ENCODE assay signal across 8 mouse cellular contexts in genomic region chr7:143053008-143053899, GRCm38 (mm10). TPM values are rescaled to one million over a fixed set of nuclear protein-coding genes. Genes with fewer than 3 reads are reported as not detected.
DNase-seq lines count a peak whose midpoint lies in the region; ATAC-seq and TF ChIP-seq lines count a peak whose summit lies in the region.

No protein-coding gene starts in this region.

- WGBS in embryonic facial prominence, embryonic 15.5 days, result under 1% methylated on average over 46 of the region's 46 CpGs
- WGBS in heart, embryonic 13.5 days, result under 1% methylated on average over 46 of the region's 46 CpGs
- under 1% methylated on average over 46 of the region's 46 CpGs for WGBS in kidney, postnatal 0 days
- under 1% methylated on average over 46 of the region's 46 CpGs for WGBS in liver, embryonic 16.5 days (ENCODE audit: insufficient replicate concordance)
- under 1% methylated on average over 46 of the region's 46 CpGs for WGBS in neural tube, embryonic 12.5 days

- peak; percentile 38; the same call in 1 of the 2 replicates for TF ChIP-seq CTCF in kidney, postnatal 0 days (IDR thresholded peaks at IDR 0.05; ENCODE audit: low read depth)

- peak overlapping the region; percentile 93 for H3K27ac ChIP-seq in embryonic facial prominence, embryonic 15.5 days (replicated peaks)
- peak overlapping the region; percentile 98 for H3K27ac ChIP-seq in heart, embryonic 13.5 days (replicated peaks)
- H3K27ac ChIP-seq in kidney, postnatal 0 days, result peak overlapping the region; percentile 95
- H3K27ac ChIP-seq in liver, embryonic 16.5 days (ENCODE audit: low read length), result peak overlapping the region; percentile 83
- H3K27ac ChIP-seq in neural tube, embryonic 12.5 days, result peak overlapping the region; percentile 27; the same call in 1 of the 2 replicates

- peak; percentile 83 for ATAC-seq in embryonic facial prominence, embryonic 15.5 days (ENCODE audit: insufficient number of reproducible peaks, low FRiP score, low TSS enrichment, low read depth)
- ATAC-seq in heart, embryonic 13.5 days (ENCODE audit: extremely low read depth, insufficient number of reproducible peaks, low FRiP score, low TSS enrichment), result peak; percentile 51; the same call in 1 of the 2 replicates
- peak; percentile 64 for ATAC-seq in kidney, postnatal 0 days (replicated peaks; ENCODE audit: low FRiP score, low read depth)
- ATAC-seq in liver, embryonic 16.5 days (ENCODE audit: low read depth), result peak; percentile 51
- peak; percentile 73 for ATAC-seq in neural tube, embryonic 12.5 days (ENCODE audit: low FRiP score, low read depth)

- H3K27me3 ChIP-seq in embryonic facial prominence, embryonic 15.5 days, result no peaks in the 10 kb centered on the region
- no peaks in the 10 kb centered on the region for H3K27me3 ChIP-seq in heart, embryonic 13.5 days (replicated peaks)
- no peaks in the 10 kb centered on the region for H3K27me3 ChIP-seq in kidney, postnatal 0 days (ENCODE audit: insufficient read depth, low read length)
- no peaks in the 10 kb centered on the region for H3K27me3 ChIP-seq in liver, embryonic 16.5 days (ENCODE audit: control insufficient read depth, insufficient read depth, low read depth, low read length)
- no peaks in the 10 kb centered on the region for H3K27me3 ChIP-seq in neural tube, embryonic 12.5 days (replicated peaks)

- peak overlapping the region; percentile 90 for H3K9ac ChIP-seq in embryonic facial prominence, embryonic 15.5 days
- H3K9ac ChIP-seq in heart, embryonic 13.5 days, result peak overlapping the region; percentile 98
- H3K9ac ChIP-seq in kidney, postnatal 0 days (ENCODE audit: low read depth, low read length), result peak overlapping the region; percentile 97
- peak overlapping the region; percentile 82 for H3K9ac ChIP-seq in liver, embryonic 16.5 days (ENCODE audit: low read depth, low read length)
- H3K9ac ChIP-seq in neural tube, embryonic 12.5 days, result peak overlapping the region; percentile 89

- peak overlapping the region; percentile 85 for H3K4me2 ChIP-seq in embryonic facial prominence, embryonic 15.5 days (replicated peaks)
- peak overlapping the region; percentile 98 for H3K4me2 ChIP-seq in heart, embryonic 13.5 days
- H3K4me2 ChIP-seq in kidney, postnatal 0 days (ENCODE audit: low read length), result peak overlapping the region; percentile 79
- peak overlapping the region; percentile 90 for H3K4me2 ChIP-seq in liver, embryonic 16.5 days (ENCODE audit: low read depth, low read length)
- H3K4me2 ChIP-seq in neural tube, embryonic 12.5 days (replicated peaks), result peak overlapping the region; percentile 88

- peak; percentile 59 to 60 for DNase-seq in B cell, adult 2 months
- peak; percentile 84 for DNase-seq in adrenal gland, postnatal 10 days
- peak; percentile 75 for DNase-seq in kidney, postnatal 0 days (ENCODE audit: low spot score)
- peak; percentile 65 to 75 for DNase-seq in thymus, adult 18-20 months

- H3K4me1 ChIP-seq in embryonic facial prominence, embryonic 15.5 days, result peaks cover 55% of the 10 kb centered on the region
- H3K4me1 ChIP-seq in heart, embryonic 13.5 days, result peaks cover 77% of the 10 kb centered on the region
- peaks cover 30% of the 10 kb centered on the region for H3K4me1 ChIP-seq in kidney, postnatal 0 days (replicated peaks; ENCODE audit: insufficient read depth, low read length)
- H3K4me1 ChIP-seq in liver, embryonic 16.5 days (ENCODE audit: control insufficient read depth, low read depth, low read length), result peaks cover 60% of the 10 kb centered on the region
- peaks cover 35% of the 10 kb centered on the region for H3K4me1 ChIP-seq in neural tube, embryonic 12.5 days

- peak overlapping the region; percentile 77 for H3K4me3 ChIP-seq in embryonic facial prominence, embryonic 15.5 days (replicated peaks)
- peak overlapping the region; percentile 87 for H3K4me3 ChIP-seq in heart, embryonic 13.5 days
- H3K4me3 ChIP-seq in kidney, postnatal 0 days (replicated peaks; ENCODE audit: low read depth, low read length), result peak overlapping the region; percentile 98
- peak overlapping the region; percentile 75 for H3K4me3 ChIP-seq in liver, embryonic 16.5 days (ENCODE audit: low read depth, low read length)
- peak overlapping the region; percentile 83 for H3K4me3 ChIP-seq in neural tube, embryonic 12.5 days

- no peaks in the 10 kb centered on the region for H3K36me3 ChIP-seq in embryonic facial prominence, embryonic 15.5 days
- peaks cover 29% of the 10 kb centered on the region for H3K36me3 ChIP-seq in heart, embryonic 13.5 days
- H3K36me3 ChIP-seq in kidney, postnatal 0 days (ENCODE audit: insufficient read depth, low read length), result no peaks in the 10 kb centered on the region
- H3K36me3 ChIP-seq in liver, embryonic 16.5 days (ENCODE audit: control insufficient read depth, insufficient read depth), result no peaks in the 10 kb centered on the region
- peaks cover 5% of the 10 kb centered on the region for H3K36me3 ChIP-seq in neural tube, embryonic 12.5 days

- H3K9me3 ChIP-seq in embryonic facial prominence, embryonic 15.5 days (replicated peaks), result no peaks in the 10 kb centered on the region
- H3K9me3 ChIP-seq in heart, embryonic 13.5 days, result no peaks in the 10 kb centered on the region
- H3K9me3 ChIP-seq in kidney, postnatal 0 days (replicated peaks; ENCODE audit: low read length), result no peaks in the 10 kb centered on the region
- H3K9me3 ChIP-seq in liver, embryonic 16.5 days (replicated peaks; ENCODE audit: control insufficient read depth, low read length), result no peaks in the 10 kb centered on the region
- no peaks in the 10 kb centered on the region for H3K9me3 ChIP-seq in neural tube, embryonic 12.5 days

RNA-seq across cellular contexts. Expression of gene Cd81, which starts 0.7 kb away (rescaled TPM):
- total RNA-seq in adrenal gland, postnatal 10 days (2021), result 100 to 1,000 TPM; 499 to 511 TPM
- polyA plus RNA-seq in embryonic facial prominence, embryonic 15.5 days (2015; fragmentation: Nextera tagmentation; extraction: Ambion mirVana), result 576 and 606 TPM in 2 replicates
- 750 and 845 TPM in 2 replicates for polyA plus RNA-seq in heart, embryonic 13.5 days (2015; fragmentation: Nextera tagmentation; extraction: Ambion mirVana)
- 621 and 647 TPM in 2 replicates for polyA plus RNA-seq in kidney, postnatal 0 days (2015; fragmentation: Nextera tagmentation; extraction: Ambion mirVana)
- polyA plus RNA-seq in liver, embryonic 16.5 days (2015; fragmentation: Nextera tagmentation; extraction: Ambion mirVana), result 139 and 152 TPM in 2 replicates
- polyA plus RNA-seq in neural tube, embryonic 12.5 days (2016; fragmentation: Nextera tagmentation; extraction: Ambion mirVana), result 255 and 258 TPM in 2 replicates

RNA-seq across cellular contexts. Expression of gene Tssc4, which starts 15.8 kb away (rescaled TPM):
- 10 to 100 TPM; 26.9 to 31.2 TPM for total RNA-seq in adrenal gland, postnatal 10 days (2021)
- 104 TPM in 2 replicates for polyA plus RNA-seq in embryonic facial prominence, embryonic 15.5 days (2015; fragmentation: Nextera tagmentation; extraction: Ambion mirVana)
- polyA plus RNA-seq in heart, embryonic 13.5 days (2015; fragmentation: Nextera tagmentation; extraction: Ambion mirVana), result 58.2 and 60.7 TPM in 2 replicates
- 69.1 and 72.3 TPM in 2 replicates for polyA plus RNA-seq in kidney, postnatal 0 days (2015; fragmentation: Nextera tagmentation; extraction: Ambion mirVana)
- 33.7 and 34.1 TPM in 2 replicates for polyA plus RNA-seq in liver, embryonic 16.5 days (2015; fragmentation: Nextera tagmentation; extraction: Ambion mirVana)
- polyA plus RNA-seq in neural tube, embryonic 12.5 days (2016; fragmentation: Nextera tagmentation; extraction: Ambion mirVana), result 91.7 and 96.3 TPM in 2 replicates

RNA-seq across cellular contexts. Expression of gene Trpm5, which starts 41.2 kb away (rescaled TPM):
- 1 to 10 TPM in 1 of 2 experiments, under 1 TPM in 1; 0.99 to 1.0 TPM for total RNA-seq in adrenal gland, postnatal 10 days (2021)
- 12.0 and 12.5 TPM in 2 replicates for polyA plus RNA-seq in embryonic facial prominence, embryonic 15.5 days (2015; fragmentation: Nextera tagmentation; extraction: Ambion mirVana)
- 3.5 and 4.4 TPM in 2 replicates for polyA plus RNA-seq in heart, embryonic 13.5 days (2015; fragmentation: Nextera tagmentation; extraction: Ambion mirVana)
- 3.4 and 3.9 TPM in 2 replicates for polyA plus RNA-seq in kidney, postnatal 0 days (2015; fragmentation: Nextera tagmentation; extraction: Ambion mirVana)
- 0.78 and 0.83 TPM in 2 replicates for polyA plus RNA-seq in liver, embryonic 16.5 days (2015; fragmentation: Nextera tagmentation; extraction: Ambion mirVana)
- polyA plus RNA-seq in neural tube, embryonic 12.5 days (2016; fragmentation: Nextera tagmentation; extraction: Ambion mirVana), result 1.8 and 2.2 TPM in 2 replicates

RNA-seq across cellular contexts. Expression of gene Tspan32, which starts 48.4 kb away (rescaled TPM):
- 1 to 10 TPM; 2.2 to 3.4 TPM for total RNA-seq in adrenal gland, postnatal 10 days (2021)
- 4.5 and 4.9 TPM in 2 replicates for polyA plus RNA-seq in embryonic facial prominence, embryonic 15.5 days (2015; fragmentation: Nextera tagmentation; extraction: Ambion mirVana)
- 4.9 and 5.9 TPM in 2 replicates for polyA plus RNA-seq in heart, embryonic 13.5 days (2015; fragmentation: Nextera tagmentation; extraction: Ambion mirVana)
- polyA plus RNA-seq in kidney, postnatal 0 days (2015; fragmentation: Nextera tagmentation; extraction: Ambion mirVana), result 1.0 and 1.1 TPM in 2 replicates
- polyA plus RNA-seq in liver, embryonic 16.5 days (2015; fragmentation: Nextera tagmentation; extraction: Ambion mirVana), result 69.6 and 71.3 TPM in 2 replicates
- polyA plus RNA-seq in neural tube, embryonic 12.5 days (2016; fragmentation: Nextera tagmentation; extraction: Ambion mirVana), result 1.4 and 2.2 TPM in 2 replicates

RNA-seq across cellular contexts. Expression of gene Kcnq1, which starts 52.9 kb away (rescaled TPM):
- total RNA-seq in adrenal gland, postnatal 10 days (2021), result 1 to 10 TPM; 4.4 to 5.0 TPM
- 1.2 and 1.4 TPM in 2 replicates for polyA plus RNA-seq in embryonic facial prominence, embryonic 15.5 days (2015; fragmentation: Nextera tagmentation; extraction: Ambion mirVana)
- polyA plus RNA-seq in heart, embryonic 13.5 days (2015; fragmentation: Nextera tagmentation; extraction: Ambion mirVana), result 15.0 and 15.6 TPM in 2 replicates
- 12.6 and 13.4 TPM in 2 replicates for polyA plus RNA-seq in kidney, postnatal 0 days (2015; fragmentation: Nextera tagmentation; extraction: Ambion mirVana)
- polyA plus RNA-seq in liver, embryonic 16.5 days (2015; fragmentation: Nextera tagmentation; extraction: Ambion mirVana), result 0.36 and 0.65 TPM in 2 replicates
- 0.99 and 2.0 TPM in 2 replicates for polyA plus RNA-seq in neural tube, embryonic 12.5 days (2016; fragmentation: Nextera tagmentation; extraction: Ambion mirVana)

Comparison
In these comparisons a context has a peak if more than half of its experiments do, and no peak if none do; other contexts are left out.
1. Peak in every context shown above with its lines: DNase-seq, ATAC-seq, H3K4me3 ChIP-seq and H3K27ac ChIP-seq.
2. H3K27ac ChIP-seq: peak in every context shown above with its lines; median percentile 98 in heart, embryonic 13.5 days; 95 in kidney, postnatal 0 days; 93 in embryonic facial prominence, embryonic 15.5 days; 83 in liver, embryonic 16.5 days; 27 in neural tube, embryonic 12.5 days.